Mouse (Mus musculus) cerebellum, adult 2 months (tissue): ENCODE measurements around the gene Ccrl2.

ENCODE experiments used
- CTCF ChIP-seq: fragments of 200-500 bp; IDR thresholded peaks from 2 replicates; pipeline ENCODE4 v1.5.1; 2011; ENCODE audit warnings: low read depth, mild to moderate bottlenecking, control low read depth, low read length, moderate library complexity, borderline replicate concordance; ENCODE audit not compliant: insufficient read depth
- POLR2A ChIP-seq: fragments of 200-500 bp; IDR thresholded peaks from 2 replicates; pipeline ENCODE4 v1.6.1; 2011; ENCODE audit warnings: low read length, control low read depth, borderline replicate concordance; ENCODE audit not compliant: insufficient read depth

DNA sequence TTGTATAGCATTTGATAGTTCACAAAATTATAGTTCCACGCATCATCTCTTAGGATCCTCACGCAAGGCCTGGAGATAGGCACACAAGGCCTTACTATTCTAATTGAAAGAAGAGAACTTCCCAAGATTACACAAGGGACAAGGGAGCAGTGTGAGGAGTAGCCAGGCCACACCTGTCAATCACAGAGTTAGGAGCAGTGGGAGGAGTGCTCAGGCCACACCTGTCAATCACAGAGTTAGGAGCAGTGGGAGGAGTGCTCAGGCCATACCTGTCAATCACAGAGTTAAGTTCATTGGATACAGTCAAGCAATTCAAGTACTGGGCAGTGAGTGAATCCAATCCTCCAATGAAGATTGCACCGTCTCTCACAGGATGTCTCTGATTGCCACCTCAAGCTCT, 43.1 kb upstream of the Ccrl2 start:
- TF ChIP-seq CTCF (no peak), POLR2A (no peak)
